Mouse (Mus musculus) yolk sac, embryonic 10.5 days (tissue): ENCODE results near the gene Bub1.

ENCODE experiments used
- DNase-seq: peaks from one replicate; pipeline ENCODE4 v3.0.0-alpha.2; 2017; ENCODE audit warnings: low spot score

The Bub1 gene

GRCm38 (mm10) chr2:127774578-127774941 lies 57.1 kb downstream of the Bub1 start:
- no peak for DNase-seq

GRCm38 (mm10) chr2:127773938-127774577 lies 57.6 kb downstream of the Bub1 start:
- no peak for DNase-seq

- DNase-seq = no peak
These were observed 70.1 kb downstream of the Bub1 start for GRCm38 (mm10) chr2:127761587-127761986.

- no peak for DNase-seq
These were observed 71.2 kb downstream of the Bub1 start for GRCm38 (mm10) chr2:127760429-127761000.

- DNase-seq = no peak
These were observed 71.7 kb downstream of the Bub1 start for GRCm38 (mm10) chr2:127760014-127760413.

- no peak for DNase-seq
These were observed 72.3 kb downstream of the Bub1 start for GRCm38 (mm10) chr2:127759157-127759880.

GRCm38 (mm10) chr2:127757171-127757570 lies 74.5 kb downstream of the Bub1 start:
- peak; percentile 9 for DNase-seq

GRCm38 (mm10) chr2:127754113-127754512 lies 77.6 kb downstream of the Bub1 start:
- DNase-seq = no peak

- DNase-seq = no peak
These were observed 79.6 kb downstream of the Bub1 start for GRCm38 (mm10) chr2:127751849-127752610.
